Mouse (Mus musculus) ES-Bruce4 (cell line): Measurements from ENCODE around the gene Hsd3b6.

Experiments
- CTCF ChIP-seq: IDR thresholded peaks from one replicate; pipeline ENCODE4 v1.8.1; 2011; ENCODE audit warnings: low read depth, low read length
- POLR2A ChIP-seq: IDR thresholded peaks from one replicate; pipeline ENCODE4 v1.8.1; 2011; ENCODE audit warnings: low read length; ENCODE audit not compliant: insufficient read depth

- no peak for TF ChIP-seq CTCF
- TF ChIP-seq POLR2A, result no peak
These were observed 48.6 kb upstream of the Hsd3b6 start for GRCm38 (mm10) chr3:98862800-98863199.
